Mouse (Mus musculus): ENCODE data around the gene Sys1.
A peak's percentile ranks its signal among the peaks of the same experiment; 100 is the strongest.

Gene Sys1

GRCm38 (mm10) chr2:164435216-164436090, 21.3 kb upstream of the Sys1 start:
- DNase-seq = no peak

- no peak for DNase-seq
Observed at GRCm38 (mm10) chr2:164436215-164436913, 20.4 kb upstream of the Sys1 start.

GRCm38 (mm10) chr2:164436961-164437360, 19.8 kb upstream of the Sys1 start:
- DNase-seq = no peak

GRCm38 (mm10) chr2:164437710-164438109, 19.1 kb upstream of the Sys1 start:
- no peak for DNase-seq

- no peak for DNase-seq
Observed at GRCm38 (mm10) chr2:164438257-164438656, 18.5 kb upstream of the Sys1 start.

- DNase-seq = no peak
Observed at GRCm38 (mm10) chr2:164439001-164439421, 17.8 kb upstream of the Sys1 start.

GRCm38 (mm10) chr2:164440314-164440713, 16.4 kb upstream of the Sys1 start:
- no peak for DNase-seq

GRCm38 (mm10) chr2:164441155-164441554, 15.6 kb upstream of the Sys1 start:
- DNase-seq = peak; percentile 72

GRCm38 (mm10) chr2:164441731-164442130, 15.0 kb upstream of the Sys1 start:
- DNase-seq = no peak

- DNase-seq = peak; percentile 20
Observed at GRCm38 (mm10) chr2:164442315-164443050, 14.3 kb upstream of the Sys1 start.

GRCm38 (mm10) chr2:164443051-164443437, 13.7 kb upstream of the Sys1 start:
- peak; percentile 68 for DNase-seq

GRCm38 (mm10) chr2:164443460-164444000, 13.2 kb upstream of the Sys1 start, which contains the start of gene Sdc4:
Sdc4 (minus strand) TSS chr2:164443887.
- no peak for DNase-seq

GRCm38 (mm10) chr2:164444701-164445100, 12.1 kb upstream of the Sys1 start:
- no peak for DNase-seq

- DNase-seq = no peak
Observed at GRCm38 (mm10) chr2:164445399-164446085, 11.2 kb upstream of the Sys1 start.

- no peak for DNase-seq
Observed at GRCm38 (mm10) chr2:164446086-164446469, 10.7 kb upstream of the Sys1 start.

GRCm38 (mm10) chr2:164448140-164448539, 8.6 kb upstream of the Sys1 start:
- DNase-seq = no peak

GRCm38 (mm10) chr2:164448921-164449320, 7.8 kb upstream of the Sys1 start:
- no peak for DNase-seq

- no peak for DNase-seq
Observed at GRCm38 (mm10) chr2:164449341-164450042, 7.3 kb upstream of the Sys1 start.

- no peak for DNase-seq
Observed at GRCm38 (mm10) chr2:164452000-164452676, 4.6 kb upstream of the Sys1 start.

- no peak for DNase-seq
Observed at GRCm38 (mm10) chr2:164453047-164453757, 3.6 kb upstream of the Sys1 start.

Data from thymus, postnatal 14 days (tissue).